Mouse (Mus musculus) heart, adult 2 months (tissue): ENCODE measurements around the gene Hba-x.

Experiments used
- CTCF ChIP-seq: fragments of 200-600 bp; IDR thresholded peaks from 2 replicates; pipeline ENCODE4 v1.8.1; 2022; ENCODE audit warnings: antibody characterized with exemption, mild to moderate bottlenecking, moderate library complexity
- EP300 ChIP-seq: fragments of 200-500 bp; IDR thresholded peaks from 2 replicates; pipeline ENCODE4 v1.6.1; 2011; ENCODE audit warnings: low read depth, low read length, control low read depth; ENCODE audit not compliant: insufficient read depth
- POLR2A ChIP-seq: fragments of 200-500 bp; IDR thresholded peaks from 2 replicates; pipeline ENCODE4 v1.6.1; 2011; ENCODE audit warnings: mild to moderate bottlenecking, low read depth, low read length, control low read depth; ENCODE audit not compliant: insufficient read depth

DNA sequence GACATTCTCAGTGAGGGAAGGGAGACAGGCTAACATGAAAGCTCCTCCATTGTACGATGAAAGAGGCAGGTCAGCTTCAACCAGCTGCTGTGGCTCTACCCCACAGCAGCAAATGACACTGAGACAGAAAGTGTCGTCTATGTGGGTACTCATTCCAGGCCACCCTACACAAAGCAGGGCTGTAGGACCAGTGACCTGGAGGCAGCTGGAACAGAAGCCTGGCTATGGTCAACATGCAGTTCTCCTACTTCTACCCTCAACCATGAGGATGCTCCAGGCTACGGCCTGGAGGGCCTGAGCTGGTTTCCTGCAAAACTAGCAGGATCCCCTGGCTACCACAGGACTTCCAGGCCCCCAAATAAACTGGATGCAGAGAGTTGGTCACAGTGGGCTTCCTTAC lies 19.6 kb upstream of the Hba-x start:
- TF ChIP-seq POLR2A = no peak
- TF ChIP-seq CTCF = no peak
- no peak for TF ChIP-seq EP300
